Mouse (Mus musculus) hindbrain, embryonic 14.5 days (tissue): ENCODE measurements around the gene Olfr684. TPM values are rescaled to one million over a fixed set of nuclear protein-coding genes. Genes with fewer than 3 reads are reported as not detected.

Source experiments
- ATAC-seq: fragments of 200-750 bp; cut with Nextera tagmentation; 2 replicates; pipeline ENCODE4 v1.8.0; 2017; ENCODE audit warnings: moderate number of reproducible peaks, mild to moderate bottlenecking, moderate TSS enrichment, moderate library complexity; ENCODE audit not compliant: low FRiP score
- DNase-seq: peaks from one replicate; pipeline ENCODE4 v3.0.0-alpha.2; 2015; ENCODE audit warnings: low spot score
- H3K27ac ChIP-seq: fragments of 300-500 bp; sonication (generic); 2 replicates; pipeline ENCODE4 v1.5.1; 2014; ENCODE audit warnings: mild to moderate bottlenecking, moderate library complexity
- H3K27me3 ChIP-seq: fragments of 300-500 bp; sonication (generic); 2 replicates; pipeline ENCODE4 v1.6.1; 2014; ENCODE audit warnings: mild to moderate bottlenecking, low read length, mixed read lengths; ENCODE audit not compliant: control insufficient read depth, insufficient read depth
- H3K36me3 ChIP-seq: fragments of 300-500 bp; sonication (generic); replicated peaks from 2 replicates; pipeline ENCODE4 v1.6.1; 2014; ENCODE audit not compliant: control insufficient read depth, insufficient read depth
- H3K4me1 ChIP-seq: fragments of 300-500 bp; sonication (generic); replicated peaks from 2 replicates; pipeline ENCODE4 v1.6.1; 2014; ENCODE audit warnings: antibody characterized with exemption, low read length, mixed read lengths; ENCODE audit not compliant: control insufficient read depth, insufficient read depth
- H3K4me2 ChIP-seq: fragments of 300-500 bp; sonication (generic); replicated peaks from 2 replicates; pipeline ENCODE4 v1.6.1; 2014; ENCODE audit warnings: mild to moderate bottlenecking, moderate library complexity
- H3K4me3 ChIP-seq: fragments of 300-500 bp; sonication (generic); replicated peaks from 2 replicates; pipeline ENCODE4 v1.5.1; 2014; ENCODE audit warnings: mild to moderate bottlenecking, low read length
- H3K9ac ChIP-seq: fragments of 300-500 bp; sonication (generic); 2 replicates; pipeline ENCODE4 v1.6.1; 2014
- H3K9me3 ChIP-seq: fragments of 300-500 bp; sonication (generic); 2 replicates; pipeline ENCODE4 v1.6.1; 2016; ENCODE audit warnings: low read length; ENCODE audit not compliant: control insufficient read depth
- WGBS: fragments of 180-500 bp; shearing (Covaris S2); extraction: QIAGEN DNeasy Blood & Tissue Kit; methylation state at CpG from one replicate; pipeline ENCODE4 v1.1.7; 2014; 5-methylcytosine and 5-hydroxymethylcytosine counted together
- polyA plus RNA-seq: library from polyadenylated mRNA; unstranded; fragments of >200 nt; fragmentation: Nextera tagmentation; extraction: Ambion mirVana; gene quantifications from 2 replicates; pipeline ENCODE4 v1.2.1, GENCODE M21; 2014

Gene Olfr684
- polyA plus RNA-seq = not detected in 2 replicates

GRCm38 (mm10) chr7:105163553-105163952 is at the start of gene Olfr684:
Olfr684 (minus strand) TSS chr7:105163653.
- Histone ChIP-seq H3K9ac (no peak within 1 kb of the TSS), H3K36me3 (no peaks in the 10 kb centered on the region), H3K27me3 (no peaks in the 10 kb centered on the region), H3K9me3 (no peaks in the 10 kb centered on the region), H3K4me1 (no peaks in the 10 kb centered on the region), H3K4me2 (no peak within 1 kb of the TSS), H3K27ac (no peak within 1 kb of the TSS), H3K4me3 (no peak within 1 kb of the TSS)
- WGBS = 82% methylated on average over 1 of the region's 1 CpGs
- ATAC-seq (no peak), DNase-seq (no peak)

- Histone ChIP-seq H3K36me3 (no peaks in the 10 kb centered on the region), H3K4me1 (no peaks in the 10 kb centered on the region), H3K4me2 (no peak within 1 kb of the TSS), H3K9me3 (no peaks in the 10 kb centered on the region), H3K27me3 (no peaks in the 10 kb centered on the region), H3K27ac (no peak within 1 kb of the TSS), H3K9ac (no peak within 1 kb of the TSS), H3K4me3 (no peak within 1 kb of the TSS)
- ATAC-seq (no peak), DNase-seq (no peak)
These were observed 43.9 kb upstream of the Olfr684 start, which contains the start of gene Olfr686 for GRCm38 (mm10) chr7:105207385-105207784. Olfr686 (minus strand) TSS chr7:105207485.

GRCm38 (mm10) chr7:105185912-105186311 is 22.5 kb upstream of the Olfr684 start, which contains the start of gene Olfr685:
Olfr685 (minus strand) TSS chr7:105186012.
- Histone ChIP-seq H3K4me2 (no peak within 1 kb of the TSS), H3K27me3 (no peaks in the 10 kb centered on the region), H3K36me3 (no peaks in the 10 kb centered on the region), H3K9ac (no peak within 1 kb of the TSS), H3K9me3 (no peaks in the 10 kb centered on the region), H3K4me1 (no peaks in the 10 kb centered on the region), H3K27ac (no peak within 1 kb of the TSS), H3K4me3 (no peak within 1 kb of the TSS)
- DNase-seq (no peak), ATAC-seq (no peak)
- WGBS = 92% methylated on average over 1 of the region's 1 CpGs

- Histone ChIP-seq H3K9me3 (no peaks in the 10 kb centered on the region), H3K36me3 (no peaks in the 10 kb centered on the region), H3K4me2 (no peak overlapping the region), H3K27ac (no peak overlapping the region), H3K4me1 (no peaks in the 10 kb centered on the region), H3K9ac (no peak overlapping the region), H3K27me3 (no peaks in the 10 kb centered on the region), H3K4me3 (no peak overlapping the region)
- DNase-seq = peak; percentile 25
- ATAC-seq = no peak
- 59% methylated on average over 4 of the region's 4 CpGs for WGBS
These were observed 7.3 kb upstream of the Olfr684 start for GRCm38 (mm10) chr7:105170773-105171172.

GRCm38 (mm10) chr7:105146912-105147311 is 16.5 kb downstream of the Olfr684 start, which contains the start of gene Olfr683:
Olfr683 (minus strand) TSS chr7:105147012.
- Histone ChIP-seq H3K36me3 (no peaks in the 10 kb centered on the region), H3K4me1 (no peaks in the 10 kb centered on the region), H3K4me3 (no peak within 1 kb of the TSS), H3K9me3 (no peaks in the 10 kb centered on the region), H3K27me3 (no peaks in the 10 kb centered on the region), H3K9ac (no peak within 1 kb of the TSS), H3K27ac (no peak within 1 kb of the TSS), H3K4me2 (no peak within 1 kb of the TSS)
- DNase-seq = no peak
- ATAC-seq = no peak
- 77% methylated on average over 1 of the region's 1 CpGs for WGBS

- ATAC-seq (no peak), DNase-seq (no peak)
- Histone ChIP-seq H3K4me1 (no peaks in the 10 kb centered on the region), H3K9me3 (no peaks in the 10 kb centered on the region), H3K9ac (no peak overlapping the region), H3K27ac (no peak overlapping the region), H3K27me3 (no peaks in the 10 kb centered on the region), H3K4me3 (no peak overlapping the region), H3K36me3 (no peaks in the 10 kb centered on the region), H3K4me2 (no peak overlapping the region)
- WGBS = 92% methylated on average over 2 of the region's 2 CpGs
These were observed 22.2 kb downstream of the Olfr684 start for GRCm38 (mm10) chr7:105141275-105141674.

- no peak for DNase-seq
These were observed 46.9 kb downstream of the Olfr684 start, which contains the start of gene Olfr681 for GRCm38 (mm10) chr7:105116536-105116935. Olfr681 (plus strand) TSS chr7:105116836.

More at GRCm38 (mm10) chr7:105116536-105116935, 46.9 kb downstream of the Olfr684 start, which contains the start of gene Olfr681:
- Histone ChIP-seq H3K36me3 (no peaks in the 10 kb centered on the region), H3K4me1 (no peaks in the 10 kb centered on the region), H3K27ac (no peak within 1 kb of the TSS), H3K9ac (no peak within 1 kb of the TSS), H3K27me3 (no peaks in the 10 kb centered on the region), H3K4me3 (no peak within 1 kb of the TSS), H3K9me3 (no peaks in the 10 kb centered on the region), H3K4me2 (no peak within 1 kb of the TSS)
- no peak for ATAC-seq

Other genes with a start within 250 kb of the Olfr684 start
- not detected in 2 replicates for gene Olfr667, start 242.2 kb downstream of the Olfr684 start, polyA plus RNA-seq
- gene Olfr668, start 235.6 kb downstream of the Olfr684 start, polyA plus RNA-seq = not detected in 2 replicates
- not detected in 2 replicates for gene Olfr669, start 229.4 kb downstream of the Olfr684 start, polyA plus RNA-seq
- not detected in 2 replicates for gene Olfr670, start 201.0 kb downstream of the Olfr684 start, polyA plus RNA-seq
- gene Olfr671, start 184.5 kb downstream of the Olfr684 start, polyA plus RNA-seq = not detected in 2 replicates
- not detected in 2 replicates for gene Olfr672, start 161.6 kb downstream of the Olfr684 start, polyA plus RNA-seq
- not detected in 2 replicates for gene Olfr675, start 135.2 kb downstream of the Olfr684 start, polyA plus RNA-seq
- gene Olfr676, start 131.0 kb downstream of the Olfr684 start, polyA plus RNA-seq = not detected in 2 replicates
- not detected in 2 replicates for gene Olfr677, start 112.3 kb downstream of the Olfr684 start, polyA plus RNA-seq
- gene Olfr678, start 99.2 kb downstream of the Olfr684 start, polyA plus RNA-seq = not detected in 2 replicates
- not detected in 2 replicates for gene Olfr679, start 82.4 kb downstream of the Olfr684 start, polyA plus RNA-seq
- gene Olfr680-ps1, start 70.8 kb downstream of the Olfr684 start, polyA plus RNA-seq = not detected in 2 replicates
- gene Olfr681, start 46.8 kb downstream of the Olfr684 start, polyA plus RNA-seq = not detected in 2 replicates
- gene Olfr683, start 16.6 kb downstream of the Olfr684 start, polyA plus RNA-seq = not detected in 2 replicates
- gene Olfr685, start 22.4 kb upstream of the Olfr684 start, polyA plus RNA-seq = not detected in 2 replicates
- gene Olfr686, start 43.8 kb upstream of the Olfr684 start, polyA plus RNA-seq = not detected in 2 replicates
- gene Olfr688, start 124.4 kb upstream of the Olfr684 start, polyA plus RNA-seq = not detected in 2 replicates
- gene Olfr689, start 147.5 kb upstream of the Olfr684 start, polyA plus RNA-seq = not detected in 2 replicates
- not detected in 2 replicates for gene Olfr690, start 170.5 kb upstream of the Olfr684 start, polyA plus RNA-seq
- gene Olfr691, start 178.6 kb upstream of the Olfr684 start, polyA plus RNA-seq = 0.14 and 0.33 TPM in 2 replicates
- not detected in 2 replicates for gene Olfr692, start 204.6 kb upstream of the Olfr684 start, polyA plus RNA-seq
- gene Gm5901, start 211.4 kb upstream of the Olfr684 start, polyA plus RNA-seq = not detected in 2 replicates
- gene Fam160a2, start 236.4 kb upstream of the Olfr684 start, polyA plus RNA-seq = 39.0 and 42.2 TPM in 2 replicates
- not detected in 2 replicates for gene Cnga4, start 240.9 kb upstream of the Olfr684 start, polyA plus RNA-seq